8 mouse cellular contexts compared by ENCODE assay signal in genomic region chr19:5806809-5807205, GRCm38 (mm10). TPM values are rescaled to one million over a fixed set of nuclear protein-coding genes. Genes with fewer than 3 reads are reported as not detected.
A peak's percentile ranks its signal among the peaks of the same experiment; 100 is the strongest.
DNase-seq lines count a peak whose midpoint lies in the region; ATAC-seq lines count a peak whose summit lies in the region.

No protein-coding gene starts in this region.

- peak overlapping the region; percentile 77 for H3K27ac ChIP-seq in hindbrain, embryonic 12.5 days
- H3K27ac ChIP-seq in liver, embryonic 15.5 days (replicated peaks) = peak overlapping the region; percentile 99
- peak overlapping the region; percentile 77 for H3K27ac ChIP-seq in neural tube, embryonic 15.5 days (replicated peaks)

- ATAC-seq in hindbrain, embryonic 12.5 days (ENCODE audit: low FRiP score) = no peak
- ATAC-seq in liver, embryonic 15.5 days (ENCODE audit: insufficient read depth) = no peak
- no peak for ATAC-seq in neural tube, embryonic 15.5 days (ENCODE audit: low FRiP score)

- no peak overlapping the region for H3K4me3 ChIP-seq in hindbrain, embryonic 12.5 days
- H3K4me3 ChIP-seq in liver, embryonic 15.5 days (replicated peaks) = 0 out of 2 replicates have a peak overlapping the region, but pooled peaks have one; percentile 14
- H3K4me3 ChIP-seq in neural tube, embryonic 15.5 days (replicated peaks) = no peak overlapping the region

- H3K9ac ChIP-seq in hindbrain, embryonic 12.5 days = 0 out of 2 replicates have a peak overlapping the region, but pooled peaks have one; percentile 33
- peak overlapping the region; percentile 43 for H3K9ac ChIP-seq in liver, embryonic 15.5 days
- H3K9ac ChIP-seq in neural tube, embryonic 15.5 days (replicated peaks) = no peak overlapping the region

- no peaks in the 10 kb centered on the region for H3K9me3 ChIP-seq in hindbrain, embryonic 12.5 days (replicated peaks)
- H3K9me3 ChIP-seq in liver, embryonic 15.5 days (replicated peaks) = no peaks in the 10 kb centered on the region
- no peaks in the 10 kb centered on the region for H3K9me3 ChIP-seq in neural tube, embryonic 15.5 days (replicated peaks)

- 0 out of 2 replicates have a peak overlapping the region, but pooled peaks have one; percentile 1 for H3K4me2 ChIP-seq in hindbrain, embryonic 12.5 days (replicated peaks)
- peak overlapping the region; percentile 57 for H3K4me2 ChIP-seq in liver, embryonic 15.5 days
- no peak overlapping the region for H3K4me2 ChIP-seq in neural tube, embryonic 15.5 days

- H3K27me3 ChIP-seq in hindbrain, embryonic 12.5 days = no peaks in the 10 kb centered on the region
- H3K27me3 ChIP-seq in liver, embryonic 15.5 days = no peaks in the 10 kb centered on the region; the same call in 1 of the 2 replicates
- H3K27me3 ChIP-seq in neural tube, embryonic 15.5 days (replicated peaks) = no peaks in the 10 kb centered on the region

- no peaks in the 10 kb centered on the region for H3K36me3 ChIP-seq in hindbrain, embryonic 12.5 days
- no peaks in the 10 kb centered on the region for H3K36me3 ChIP-seq in liver, embryonic 15.5 days (replicated peaks)
- no peaks in the 10 kb centered on the region for H3K36me3 ChIP-seq in neural tube, embryonic 15.5 days

- H3K4me1 ChIP-seq in hindbrain, embryonic 12.5 days = peaks cover 66% of the 10 kb centered on the region
- peaks cover 81% of the 10 kb centered on the region for H3K4me1 ChIP-seq in liver, embryonic 15.5 days (replicated peaks)
- peaks cover 65% of the 10 kb centered on the region for H3K4me1 ChIP-seq in neural tube, embryonic 15.5 days

- WGBS in hindbrain, embryonic 12.5 days = 18% methylated on average over 6 of the region's 6 CpGs
- 19% methylated on average over 6 of the region's 6 CpGs for WGBS in liver, embryonic 15.5 days (ENCODE audit: insufficient replicate concordance)
- 30% methylated on average over 6 of the region's 6 CpGs for WGBS in neural tube, embryonic 15.5 days

- DNase-seq in embryo, embryonic 10 days (ENCODE audit: low spot score) = peak; percentile 38
- DNase-seq in embryo, embryonic 11 days = no peak
- DNase-seq in embryo, embryonic 9.5 days (ENCODE audit: extremely low spot score) = peak; percentile 45
- no peak for DNase-seq in adrenal gland, postnatal 14 days
- DNase-seq in right cerebral cortex, postnatal 25 days = no peak

RNA-seq across cellular contexts. Expression of gene Scyl1, which starts 35.6 kb away (rescaled TPM):
- 71.8 and 73.7 TPM in 2 replicates for polyA plus RNA-seq in hindbrain, embryonic 12.5 days (2016; fragmentation: Nextera tagmentation; extraction: Ambion mirVana)
- 21.1 and 24.4 TPM in 2 replicates for polyA plus RNA-seq in liver, embryonic 15.5 days (2015; fragmentation: Nextera tagmentation; extraction: Ambion mirVana)
- polyA plus RNA-seq in neural tube, embryonic 15.5 days (2015; fragmentation: Nextera tagmentation; extraction: Ambion mirVana) = 81.6 and 83.1 TPM in 2 replicates
- total RNA-seq in adrenal gland, postnatal 14 days (2021) = 87.4 and 92.1 TPM in 2 replicates

Comparison
In these comparisons a context has a peak if more than half of its experiments do, and no peak if none do; other contexts are left out.
1. DNase-seq: peak in embryo, embryonic 10 days (single experiment) and embryo, embryonic 9.5 days (single experiment); none in embryo, embryonic 11 days (single experiment), adrenal gland, postnatal 14 days (single experiment) and right cerebral cortex, postnatal 25 days (single experiment).
2. Peak in every context shown above with its lines, with median percentiles within 50 percentile points of each other: H3K27ac ChIP-seq.